Mouse (Mus musculus): ENCODE data around the gene Sptlc2. TPM values are rescaled to one million over a fixed set of nuclear protein-coding genes. Genes with fewer than 3 reads are reported as not detected.

Gene Sptlc2
- polyA plus RNA-seq (2015; fragmentation: Nextera tagmentation; extraction: Ambion mirVana), result 56.9 and 67.7 TPM in 2 replicates

GRCm38 (mm10) chr12:87388122-87388774 is at the start of gene Sptlc2:
Gene Sptlc2 (minus strand): TSS chr12:87388355.

GRCm38 (mm10) chr12:87299657-87300440 is 88.3 kb downstream of the Sptlc2 start, which contains the start of gene Ism2:
Gene Ism2 (minus strand): TSS chr12:87299705.

GRCm38 (mm10) chr12:87266108-87266826 is 121.9 kb downstream of the Sptlc2 start, which contains the start of the genes Vipas39 and Ahsa1:
Gene Vipas39 (minus strand): TSS chr12:87266256.
Gene Ahsa1 (plus strand): TSS chr12:87266479.

Other genes starting within 250 kb of the Sptlc2 start
- 12.3 and 13.0 TPM in 2 replicates for gene Gstz1, start 241.2 kb downstream of the Sptlc2 start, polyA plus RNA-seq (2015; fragmentation: Nextera tagmentation; extraction: Ambion mirVana)
- 3.1 and 4.0 TPM in 2 replicates for gene Pomt2, start 240.4 kb downstream of the Sptlc2 start, polyA plus RNA-seq (2015; fragmentation: Nextera tagmentation; extraction: Ambion mirVana)
- gene Samd15, start 188.6 kb downstream of the Sptlc2 start, polyA plus RNA-seq (2015; fragmentation: Nextera tagmentation; extraction: Ambion mirVana), result 12.4 and 13.8 TPM in 2 replicates
- 1.2 and 1.5 TPM in 2 replicates for gene Tmed8, start 187.9 kb downstream of the Sptlc2 start, polyA plus RNA-seq (2015; fragmentation: Nextera tagmentation; extraction: Ambion mirVana)
- 0.67 and 1.6 TPM in 2 replicates for gene Noxred1, start 149.6 kb downstream of the Sptlc2 start, polyA plus RNA-seq (2015; fragmentation: Nextera tagmentation; extraction: Ambion mirVana)
- 13.1 and 17.0 TPM in 2 replicates for gene Vipas39, start 122.1 kb downstream of the Sptlc2 start, polyA plus RNA-seq (2015; fragmentation: Nextera tagmentation; extraction: Ambion mirVana)
- gene Ahsa1, start 121.9 kb downstream of the Sptlc2 start, polyA plus RNA-seq (2015; fragmentation: Nextera tagmentation; extraction: Ambion mirVana), result 126 and 128 TPM in 2 replicates
- gene Ism2, start 88.7 kb downstream of the Sptlc2 start, polyA plus RNA-seq (2015; fragmentation: Nextera tagmentation; extraction: Ambion mirVana), result 0.12 TPM in 2 replicates
- gene Slirp, start 55.5 kb upstream of the Sptlc2 start, polyA plus RNA-seq (2015; fragmentation: Nextera tagmentation; extraction: Ambion mirVana), result 175 and 197 TPM in 2 replicates
- 37.2 and 38.7 TPM in 2 replicates for gene Alkbh1, start 55.7 kb upstream of the Sptlc2 start, polyA plus RNA-seq (2015; fragmentation: Nextera tagmentation; extraction: Ambion mirVana)
- 79.3 and 80.0 TPM in 2 replicates for gene Snw1, start 83.9 kb upstream of the Sptlc2 start, polyA plus RNA-seq (2015; fragmentation: Nextera tagmentation; extraction: Ambion mirVana)
- not detected in 2 replicates for gene Gm5788, start 106.4 kb upstream of the Sptlc2 start, polyA plus RNA-seq (2015; fragmentation: Nextera tagmentation; extraction: Ambion mirVana)
- gene Gm8300, start 126.0 kb upstream of the Sptlc2 start, polyA plus RNA-seq (2015; fragmentation: Nextera tagmentation; extraction: Ambion mirVana), result not detected in 2 replicates
- gene Oog1, start 214.3 kb upstream of the Sptlc2 start, polyA plus RNA-seq (2015; fragmentation: Nextera tagmentation; extraction: Ambion mirVana), result not detected in 2 replicates
- gene Gm4027, start 230.5 kb upstream of the Sptlc2 start, polyA plus RNA-seq (2015; fragmentation: Nextera tagmentation; extraction: Ambion mirVana), result not detected in 2 replicates

Data from spleen, postnatal 0 days (tissue).